Mouse (Mus musculus) adrenal gland, adult (tissue): Measurements from ENCODE around the gene Mrpl49.

ENCODE experiments used
- DNase-seq, 2 experiments: peaks; one replicate each; pipeline ENCODE4 v3.0.0; 2022 to 2023; ENCODE audit warnings: low spot score in 1 of 2; ENCODE audit not compliant: inconsistent age in 2 of 2

Mrpl49 gene

GRCm38 (mm10) chr19:6067724-6068415, 10.3 kb upstream of the Mrpl49 start, which contains the start of gene Tm7sf2:
Gene Tm7sf2, minus strand, starts transcription at chr19:6068373.
- DNase-seq, result peak; percentile 96 to 97

GRCm38 (mm10) chr19:6067011-6067723, 9.6 kb upstream of the Mrpl49 start:
- peak; percentile 85 to 93 for DNase-seq

GRCm38 (mm10) chr19:6066571-6066970, 9.0 kb upstream of the Mrpl49 start:
- no peak for DNase-seq

GRCm38 (mm10) chr19:6063081-6063480, 5.5 kb upstream of the Mrpl49 start:
- no peak for DNase-seq

GRCm38 (mm10) chr19:6062418-6062817, 4.8 kb upstream of the Mrpl49 start:
- DNase-seq, result no peak

- peak in 1 of 2 experiments; percentile 80 for DNase-seq
Measured at GRCm38 (mm10) chr19:6061641-6062302, 4.2 kb upstream of the Mrpl49 start.

- peak; percentile 96 to 98 for DNase-seq
Measured at GRCm38 (mm10) chr19:6061021-6061533, 3.5 kb upstream of the Mrpl49 start, which contains the start of gene Znhit2. Gene Znhit2, plus strand, starts transcription at chr19:6061192.

- no peak for DNase-seq
Measured at GRCm38 (mm10) chr19:6058966-6059365, 1.4 kb upstream of the Mrpl49 start.

GRCm38 (mm10) chr19:6058513-6058912, 928 bp upstream of the Mrpl49 start:
- DNase-seq, result peak in 1 of 2 experiments; percentile 62

- no peak for DNase-seq
Measured at GRCm38 (mm10) chr19:6056696-6057095, 889 bp downstream of the Mrpl49 start.

- DNase-seq, result peak in 1 of 2 experiments; percentile 40
Measured at GRCm38 (mm10) chr19:6054296-6054695, 3.3 kb downstream of the Mrpl49 start.

- DNase-seq, result peak in 1 of 2 experiments; percentile 72
Measured at GRCm38 (mm10) chr19:6052516-6052915, 5.1 kb downstream of the Mrpl49 start.

GRCm38 (mm10) chr19:6048681-6049410, 8.7 kb downstream of the Mrpl49 start:
- peak in 1 of 2 experiments; percentile 39 for DNase-seq

GRCm38 (mm10) chr19:6047899-6048166, 9.8 kb downstream of the Mrpl49 start:
- DNase-seq, result peak in 1 of 2 experiments; percentile 65

GRCm38 (mm10) chr19:6047154-6047898, 10.3 kb downstream of the Mrpl49 start:
- DNase-seq, result peak in 1 of 2 experiments; percentile 68

- DNase-seq, result peak; percentile 93 to 97
Measured at GRCm38 (mm10) chr19:6046294-6047153, 11.1 kb downstream of the Mrpl49 start, which contains the start of gene Syvn1. Gene Syvn1, plus strand, starts transcription at chr19:6046576.

- DNase-seq, result peak in 1 of 2 experiments; percentile 54
Measured at GRCm38 (mm10) chr19:6045366-6046293, 12.0 kb downstream of the Mrpl49 start.

- peak in 1 of 2 experiments; percentile 41 for DNase-seq
Measured at GRCm38 (mm10) chr19:6044102-6044501, 13.5 kb downstream of the Mrpl49 start.
